Mouse (Mus musculus): ENCODE data around the gene Nfkb2. TPM values are rescaled to one million over a fixed set of nuclear protein-coding genes. Genes with fewer than 3 reads are reported as not detected.
A peak's percentile ranks its signal among the peaks of the same experiment; 100 is the strongest.

Nfkb2 gene
- polyA plus RNA-seq, 1 experiment = 20.4 TPM

GRCm38 (mm10) chr19:46306751-46307289, 2.7 kb downstream of the Nfkb2 start:
- Histone ChIP-seq H3K4me3 (ENCODE audit: low read depth, low read length) (no peak overlapping the region), H3K4me1 (ENCODE audit: control insufficient read depth, insufficient read depth, low read length) (no peaks in the 10 kb centered on the region), H3K9ac (ENCODE audit: low read depth, poor library complexity, severe bottlenecking) (no peak overlapping the region), H3K9me3 (replicated peaks; ENCODE audit: control insufficient read depth, insufficient read depth, low read length, poor library complexity, severe bottlenecking) (no peaks in the 10 kb centered on the region), H3K27ac (ENCODE audit: insufficient read depth, low read length) (no peak overlapping the region), H3K36me3 (ENCODE audit: control insufficient read depth, insufficient read depth, low read length, poor library complexity, severe bottlenecking) (no peaks in the 10 kb centered on the region), H3K27me3 (ENCODE audit: control insufficient read depth, insufficient read depth, low read length, poor library complexity, severe bottlenecking) (no peaks in the 10 kb centered on the region)
- no peak for TF ChIP-seq EP300 (IDR thresholded peaks at IDR 0.05; ENCODE audit: insufficient read depth, low read depth, low read length)
- TF ChIP-seq POLR2A (IDR thresholded peaks at IDR 0.05; ENCODE audit: insufficient read depth, low read length) = no peak
- TF ChIP-seq CTCF (IDR thresholded peaks at IDR 0.05; ENCODE audit: low read depth, low read length) = no peak

- Histone ChIP-seq H3K27ac (ENCODE audit: insufficient read depth, low read length) (no peak overlapping the region), H3K27me3 (ENCODE audit: control insufficient read depth, insufficient read depth, low read length, poor library complexity, severe bottlenecking) (no peaks in the 10 kb centered on the region), H3K9me3 (replicated peaks; ENCODE audit: control insufficient read depth, insufficient read depth, low read length, poor library complexity, severe bottlenecking) (no peaks in the 10 kb centered on the region), H3K9ac (ENCODE audit: low read depth, poor library complexity, severe bottlenecking) (no peak overlapping the region), H3K4me1 (ENCODE audit: control insufficient read depth, insufficient read depth, low read length) (no peaks in the 10 kb centered on the region), H3K36me3 (ENCODE audit: control insufficient read depth, insufficient read depth, low read length, poor library complexity, severe bottlenecking) (no peaks in the 10 kb centered on the region), H3K4me3 (ENCODE audit: low read depth, low read length) (no peak overlapping the region)
- TF ChIP-seq CTCF (IDR thresholded peaks at IDR 0.05; ENCODE audit: low read depth, low read length) (no peak), POLR2A (IDR thresholded peaks at IDR 0.05; ENCODE audit: insufficient read depth, low read length) (no peak), EP300 (IDR thresholded peaks at IDR 0.05; ENCODE audit: insufficient read depth, low read depth, low read length) (no peak)
Measured at GRCm38 (mm10) chr19:46307781-46308180, 3.7 kb downstream of the Nfkb2 start.

- H3K27me3 ChIP-seq (ENCODE audit: control insufficient read depth, insufficient read depth, low read length, poor library complexity, severe bottlenecking) = no peaks in the 10 kb centered on the region
- no peaks in the 10 kb centered on the region for H3K4me1 ChIP-seq (ENCODE audit: control insufficient read depth, insufficient read depth, low read length)
- no peaks in the 10 kb centered on the region for H3K9me3 ChIP-seq (replicated peaks; ENCODE audit: control insufficient read depth, insufficient read depth, low read length, poor library complexity, severe bottlenecking)
- H3K9ac ChIP-seq (ENCODE audit: low read depth, poor library complexity, severe bottlenecking) = 0 out of 2 replicates have a peak overlapping the region, but pooled peaks have one; percentile 17
- H3K4me3 ChIP-seq (ENCODE audit: low read depth, low read length) = no peak overlapping the region; the same call in 1 of the 2 replicates
- no peaks in the 10 kb centered on the region for H3K36me3 ChIP-seq (ENCODE audit: control insufficient read depth, insufficient read depth, low read length, poor library complexity, severe bottlenecking)
- no peak overlapping the region for H3K27ac ChIP-seq (ENCODE audit: insufficient read depth, low read length)
- TF ChIP-seq POLR2A (IDR thresholded peaks at IDR 0.05; ENCODE audit: insufficient read depth, low read length) = no peak
- TF ChIP-seq EP300 (IDR thresholded peaks at IDR 0.05; ENCODE audit: insufficient read depth, low read depth, low read length) = no peak
- TF ChIP-seq CTCF (IDR thresholded peaks at IDR 0.05; ENCODE audit: low read depth, low read length) = no peak
Measured at GRCm38 (mm10) chr19:46308303-46308702, 4.2 kb downstream of the Nfkb2 start.

GRCm38 (mm10) chr19:46308706-46309435, 4.8 kb downstream of the Nfkb2 start:
- no peaks in the 10 kb centered on the region for H3K36me3 ChIP-seq (ENCODE audit: control insufficient read depth, insufficient read depth, low read length, poor library complexity, severe bottlenecking)
- no peaks in the 10 kb centered on the region for H3K9me3 ChIP-seq (replicated peaks; ENCODE audit: control insufficient read depth, insufficient read depth, low read length, poor library complexity, severe bottlenecking)
- H3K27me3 ChIP-seq (ENCODE audit: control insufficient read depth, insufficient read depth, low read length, poor library complexity, severe bottlenecking) = no peaks in the 10 kb centered on the region
- H3K27ac ChIP-seq (ENCODE audit: insufficient read depth, low read length) = no peak overlapping the region
- peak; percentile 66; the same call in 1 of the 2 replicates for TF ChIP-seq EP300 (IDR thresholded peaks at IDR 0.05; ENCODE audit: insufficient read depth, low read depth, low read length)
- TF ChIP-seq POLR2A (IDR thresholded peaks at IDR 0.05; ENCODE audit: insufficient read depth, low read length) = no peak
- peak; percentile 97 for TF ChIP-seq CTCF (IDR thresholded peaks at IDR 0.05; ENCODE audit: low read depth, low read length)
- peak overlapping the region; percentile 17; the same call in 1 of the 2 replicates for H3K9ac ChIP-seq (ENCODE audit: low read depth, poor library complexity, severe bottlenecking)
- H3K4me3 ChIP-seq (ENCODE audit: low read depth, low read length) = peak overlapping the region; percentile 42
- H3K4me1 ChIP-seq (ENCODE audit: control insufficient read depth, insufficient read depth, low read length) = no peaks in the 10 kb centered on the region

- Histone ChIP-seq H3K27me3 (ENCODE audit: control insufficient read depth, insufficient read depth, low read length, poor library complexity, severe bottlenecking) (no peaks in the 10 kb centered on the region), H3K36me3 (ENCODE audit: control insufficient read depth, insufficient read depth, low read length, poor library complexity, severe bottlenecking) (no peaks in the 10 kb centered on the region), H3K27ac (ENCODE audit: insufficient read depth, low read length) (no peak overlapping the region), H3K4me3 (ENCODE audit: low read depth, low read length) (no peak overlapping the region), H3K4me1 (ENCODE audit: control insufficient read depth, insufficient read depth, low read length) (no peaks in the 10 kb centered on the region), H3K9me3 (replicated peaks; ENCODE audit: control insufficient read depth, insufficient read depth, low read length, poor library complexity, severe bottlenecking) (no peaks in the 10 kb centered on the region), H3K9ac (ENCODE audit: low read depth, poor library complexity, severe bottlenecking) (no peak overlapping the region)
- no peak for TF ChIP-seq POLR2A (IDR thresholded peaks at IDR 0.05; ENCODE audit: insufficient read depth, low read length)
- TF ChIP-seq EP300 (IDR thresholded peaks at IDR 0.05; ENCODE audit: insufficient read depth, low read depth, low read length) = no peak
- no peak for TF ChIP-seq CTCF (IDR thresholded peaks at IDR 0.05; ENCODE audit: low read depth, low read length)
Measured at GRCm38 (mm10) chr19:46309651-46310305, 5.7 kb downstream of the Nfkb2 start.
